Mouse (Mus musculus) thymus, postnatal 36 days (tissue): Measurements from ENCODE around the gene Brdt.

Source experiments
- DNase-seq, 2 experiments: peaks; one replicate each; pipeline ENCODE4 v3.0.0; 2022; ENCODE audit warnings: mixed read lengths in 2 of 2

Brdt gene

GRCm38 (mm10) chr5:107330916-107331421 is at the start of gene Brdt:
Gene Brdt (plus strand): TSS chr5:107331159.
- no peak for DNase-seq

- no peak for DNase-seq
Measured at GRCm38 (mm10) chr5:107282561-107283307, 48.2 kb upstream of the Brdt start.

GRCm38 (mm10) chr5:107283935-107284524 is 46.9 kb upstream of the Brdt start:
- no peak for DNase-seq

GRCm38 (mm10) chr5:107285563-107285962 is 45.4 kb upstream of the Brdt start:
- no peak for DNase-seq

- DNase-seq = peak; percentile 73 to 76
Measured at GRCm38 (mm10) chr5:107287254-107287907, 43.6 kb upstream of the Brdt start.

GRCm38 (mm10) chr5:107287908-107288267 is 43.1 kb upstream of the Brdt start:
- no peak for DNase-seq

GRCm38 (mm10) chr5:107288427-107289233 is 42.3 kb upstream of the Brdt start:
- peak; percentile 77 to 86 for DNase-seq

GRCm38 (mm10) chr5:107289234-107289764 is 41.7 kb upstream of the Brdt start, which contains the start of gene Tgfbr3:
Gene Tgfbr3 (minus strand): TSS chr5:107289629.
- DNase-seq = peak; percentile 81

- no peak for DNase-seq
Measured at GRCm38 (mm10) chr5:107289986-107290385, 41.0 kb upstream of the Brdt start.

GRCm38 (mm10) chr5:107294041-107294440 is 36.9 kb upstream of the Brdt start:
- DNase-seq = no peak

- DNase-seq = no peak
Measured at GRCm38 (mm10) chr5:107295061-107295816, 35.7 kb upstream of the Brdt start.

GRCm38 (mm10) chr5:107295817-107296511 is 35.0 kb upstream of the Brdt start:
- DNase-seq = no peak

- DNase-seq = no peak
Measured at GRCm38 (mm10) chr5:107296512-107297322, 34.2 kb upstream of the Brdt start.

GRCm38 (mm10) chr5:107298854-107299253 is 32.1 kb upstream of the Brdt start:
- DNase-seq = no peak

GRCm38 (mm10) chr5:107303350-107303861 is 27.6 kb upstream of the Brdt start:
- peak; percentile 45 to 58 for DNase-seq

GRCm38 (mm10) chr5:107304117-107304825 is 26.7 kb upstream of the Brdt start:
- DNase-seq = no peak

- no peak for DNase-seq
Measured at GRCm38 (mm10) chr5:107307432-107307831, 23.5 kb upstream of the Brdt start.

- no peak for DNase-seq
Measured at GRCm38 (mm10) chr5:107317141-107317540, 13.8 kb upstream of the Brdt start.

- no peak for DNase-seq
Measured at GRCm38 (mm10) chr5:107320703-107321102, 10.3 kb upstream of the Brdt start.
